9 mouse cellular contexts compared by ENCODE assay signal in genomic region chr3:96635906-96636305, GRCm38 (mm10). TPM values are rescaled to one million over a fixed set of nuclear protein-coding genes. Genes with fewer than 3 reads are reported as not detected.
DNase-seq lines count a peak whose midpoint lies in the region; ATAC-seq and TF ChIP-seq lines count a peak whose summit lies in the region.
"Had no signal": no experiment of that assay in that cellular context is flagged by ENCODE, and none has a peak within 500 bp of the region (broad histone marks: within the 10 kb centered on the region; RNA-seq: fewer than 3 reads in every experiment).

No protein-coding gene starts in this region.

- DNase-seq in gastrocnemius, adult 2 months, result no peak
- DNase-seq in gastrocnemius, postnatal 36 days, result no peak
- peak; percentile 66 for DNase-seq in A20 (ENCODE audit: low read depth, low spot score)
- DNase-seq in right cerebral cortex, adult 18-20 months, result no peak
- no peak for DNase-seq in urinary bladder, adult 2 months (ENCODE audit: low spot score)
- no peak for DNase-seq in lung, adult 18-20 months

- peak overlapping the region; percentile 85 for H3K4me3 ChIP-seq in gastrocnemius, adult 2 months
- H3K4me3 ChIP-seq in embryonic facial prominence, embryonic 15.5 days (replicated peaks), result peak overlapping the region; percentile 95
- H3K4me3 ChIP-seq in liver, embryonic 12.5 days, result peak overlapping the region; percentile 90

- 11% methylated on average over 15 of the region's 15 CpGs for WGBS in embryonic facial prominence, embryonic 15.5 days
- 8% methylated on average over 15 of the region's 15 CpGs for WGBS in liver, embryonic 12.5 days (ENCODE audit: insufficient replicate concordance)

- H3K9me3 ChIP-seq in embryonic facial prominence, embryonic 15.5 days (replicated peaks), result no peaks in the 10 kb centered on the region
- H3K9me3 ChIP-seq in liver, embryonic 12.5 days (replicated peaks), result no peaks in the 10 kb centered on the region

- no peak for ATAC-seq in embryonic facial prominence, embryonic 15.5 days (ENCODE audit: insufficient number of reproducible peaks, low FRiP score, low TSS enrichment, low read depth)
- peak; percentile 23; the same call in 1 of the 2 replicates for ATAC-seq in liver, embryonic 12.5 days

- TF ChIP-seq CTCF in gastrocnemius, adult 2 months (IDR thresholded peaks at IDR 0.05), result no peak

- H3K27ac ChIP-seq in gastrocnemius, adult 2 months, result peak overlapping the region; percentile 95
- peak overlapping the region; percentile 90 for H3K27ac ChIP-seq in embryonic facial prominence, embryonic 15.5 days (replicated peaks)
- peak overlapping the region; percentile 85 for H3K27ac ChIP-seq in liver, embryonic 12.5 days

- H3K4me2 ChIP-seq in embryonic facial prominence, embryonic 15.5 days (replicated peaks), result peak overlapping the region; percentile 60
- H3K4me2 ChIP-seq in liver, embryonic 12.5 days, result peak overlapping the region; percentile 91

- peaks cover 20% of the 10 kb centered on the region for H3K4me1 ChIP-seq in embryonic facial prominence, embryonic 15.5 days
- H3K4me1 ChIP-seq in liver, embryonic 12.5 days, result peaks cover 43% of the 10 kb centered on the region

- intact Hi-C loops in gastrocnemius, adult 2 months (cut with DNase I), result no loop called here
- intact Hi-C loops in gastrocnemius, postnatal 36 days (cut with DNase I), result loop anchor here (2.0 to 5.0 kb wide), 3 partner anchors 39 to 89 kb away; partner anchors contain the start of gene Ankrd34a

- peaks cover 60% of the 10 kb centered on the region for H3K36me3 ChIP-seq in embryonic facial prominence, embryonic 15.5 days
- H3K36me3 ChIP-seq in liver, embryonic 12.5 days, result peaks cover 63% of the 10 kb centered on the region

- peak overlapping the region; percentile 97 for H3K9ac ChIP-seq in embryonic facial prominence, embryonic 15.5 days
- H3K9ac ChIP-seq in liver, embryonic 12.5 days, result peak overlapping the region; percentile 97

- H3K27me3 ChIP-seq in embryonic facial prominence, embryonic 15.5 days, result no peaks in the 10 kb centered on the region
- no peaks in the 10 kb centered on the region for H3K27me3 ChIP-seq in liver, embryonic 12.5 days (replicated peaks)

RNA-seq across cellular contexts. Expression of gene Gm42957, which starts 0.6 kb away (rescaled TPM):
- under 1 TPM; 0.14 to 0.15 TPM for total RNA-seq in gastrocnemius, adult 2 months (2021)
- under 1 TPM in 1 of 2 experiments, not detected in 1; 0.20 TPM for total RNA-seq in gastrocnemius, postnatal 36 days (2021)
- polyA plus RNA-seq in embryonic facial prominence, embryonic 15.5 days (2015; fragmentation: Nextera tagmentation; extraction: Ambion mirVana), result 0.43 and 0.45 TPM in 2 replicates
- 0.05 TPM in 2 replicates for polyA plus RNA-seq in liver, embryonic 12.5 days (2016; fragmentation: Nextera tagmentation; extraction: Ambion mirVana)
- 0.08 and 0.09 TPM in 2 replicates for polyA plus RNA-seq in urinary bladder, adult 2 months (2012; rRNA removed)

RNA-seq across cellular contexts. Expression of gene Pex11b, which starts 0.7 kb away (rescaled TPM):
- 10 to 100 TPM; 22.6 to 24.2 TPM for total RNA-seq in gastrocnemius, adult 2 months (2021)
- total RNA-seq in gastrocnemius, postnatal 36 days (2021), result 10 to 100 TPM; 20.0 to 25.5 TPM
- 54.7 and 58.7 TPM in 2 replicates for polyA plus RNA-seq in embryonic facial prominence, embryonic 15.5 days (2015; fragmentation: Nextera tagmentation; extraction: Ambion mirVana)
- polyA plus RNA-seq in liver, embryonic 12.5 days (2016; fragmentation: Nextera tagmentation; extraction: Ambion mirVana), result 24.9 and 25.6 TPM in 2 replicates
- polyA plus RNA-seq in urinary bladder, adult 2 months (2012; rRNA removed), result 40.6 and 50.2 TPM in 2 replicates

RNA-seq across cellular contexts. Expression of gene Rbm8a, which starts 6.2 kb away (rescaled TPM):
- total RNA-seq in gastrocnemius, adult 2 months (2021), result 10 to 100 TPM; 23.3 to 29.2 TPM
- total RNA-seq in gastrocnemius, postnatal 36 days (2021), result 10 to 100 TPM; 19.9 to 29.7 TPM
- polyA plus RNA-seq in embryonic facial prominence, embryonic 15.5 days (2015; fragmentation: Nextera tagmentation; extraction: Ambion mirVana), result 119 and 121 TPM in 2 replicates
- polyA plus RNA-seq in liver, embryonic 12.5 days (2016; fragmentation: Nextera tagmentation; extraction: Ambion mirVana), result 92.6 and 104 TPM in 2 replicates
- 31.0 and 41.8 TPM in 2 replicates for polyA plus RNA-seq in urinary bladder, adult 2 months (2012; rRNA removed)

RNA-seq across cellular contexts. Expression of gene Itga10, which starts 9.5 kb away (rescaled TPM):
- 1 to 10 TPM in 1 of 2 experiments, under 1 TPM in 1; 0.74 to 1.4 TPM for total RNA-seq in gastrocnemius, adult 2 months (2021)
- total RNA-seq in gastrocnemius, postnatal 36 days (2021), result 1 to 10 TPM in 1 of 2 experiments, under 1 TPM in 1; 0.84 to 1.2 TPM
- polyA plus RNA-seq in embryonic facial prominence, embryonic 15.5 days (2015; fragmentation: Nextera tagmentation; extraction: Ambion mirVana), result 6.3 and 6.9 TPM in 2 replicates
- 0.25 and 0.30 TPM in 2 replicates for polyA plus RNA-seq in liver, embryonic 12.5 days (2016; fragmentation: Nextera tagmentation; extraction: Ambion mirVana)
- 3.5 and 3.8 TPM in 2 replicates for polyA plus RNA-seq in urinary bladder, adult 2 months (2012; rRNA removed)

RNA-seq across cellular contexts. Expression of gene Ankrd35, which starts 34.0 kb away (rescaled TPM):
- total RNA-seq in gastrocnemius, adult 2 months (2021), result under 1 TPM; 0.22 to 0.26 TPM
- total RNA-seq in gastrocnemius, postnatal 36 days (2021), result under 1 TPM; 0.35 to 0.92 TPM
- polyA plus RNA-seq in embryonic facial prominence, embryonic 15.5 days (2015; fragmentation: Nextera tagmentation; extraction: Ambion mirVana), result 10.2 TPM in 2 replicates
- polyA plus RNA-seq in liver, embryonic 12.5 days (2016; fragmentation: Nextera tagmentation; extraction: Ambion mirVana), result 0.26 and 0.31 TPM in 2 replicates
- 9.5 TPM in 2 replicates for polyA plus RNA-seq in urinary bladder, adult 2 months (2012; rRNA removed)
- polyA plus RNA-seq: CD4-positive, CD25-positive, alpha-beta regulatory T cell, adult 4 months had no signal
